Mouse (Mus musculus) Patski (cell line): ENCODE data around the gene Tut4. TPM values are rescaled to one million over a fixed set of nuclear protein-coding genes. Genes with fewer than 3 reads are reported as not detected.
A peak's percentile ranks its signal among the peaks of the same experiment; 100 is the strongest.

Experiments used
- ATAC-seq: fragments of 100-300 bp; one replicate; pipeline ENCODE4 v1.8.0; 2021
- CTCF ChIA-PET: fragments of 350-600 bp; sonication (Branson Sonifier 250); formaldehyde crosslinking; loops from one replicate; lab custom pipeline; 2022; ENCODE audit warnings: inconsistent platforms; lab: Charles Lee
- POLR2A ChIA-PET: fragments of 350-600 bp; sonication (Branson Sonifier 250); formaldehyde crosslinking; loops from one replicate; lab custom pipeline; 2022; ENCODE audit warnings: antibody characterized with exemption, inconsistent platforms; lab: Charles Lee
- DNase-seq: peaks from one replicate; pipeline ENCODE4 v3.0.0-alpha.2; 2011; ENCODE audit warnings: low read depth, low spot score
- H3K27me3 ChIP-seq: fragments of 371-371 bp; one replicate; pipeline ENCODE4 v1.5.1; 2021
- CTCF ChIP-seq: fragments of 100-300 bp; IDR thresholded peaks from one replicate; pipeline ENCODE4 v1.5.1; 2021
- in situ Hi-C: fragments of 300-500 bp; cut with MboI; formaldehyde crosslinking; loops from 3 replicates; pipeline ENCODE4 v1.11.1; 2018; ENCODE audit warnings: low pct_unique_long_range_greater_than_20kb, mixed read lengths
- polyA plus RNA-seq: library from polyadenylated mRNA; unstranded; gene quantifications from one replicate; pipeline ENCODE4 v1.2.3, GENCODE M21; 2021

The Tut4 gene
- polyA plus RNA-seq, 1 experiment from 2014 or later: 23.9 TPM

GRCm38 (mm10) chr4:108435646-108436045 is 23.6 kb upstream of the Tut4 start:
- DNase-seq (no peak), ATAC-seq (no peak)
- no peak for TF ChIP-seq CTCF
- ChIA-PET POLR2A (no interaction called here), CTCF (no interaction called here)
- in situ Hi-C loops: no loop called here
- no peaks in the 10 kb centered on the region for H3K27me3 ChIP-seq

GRCm38 (mm10) chr4:108436225-108436624 is 23.0 kb upstream of the Tut4 start:
- no peak for ATAC-seq
- POLR2A ChIA-PET: no interaction called here
- no peak for TF ChIP-seq CTCF
- in situ Hi-C loops: no loop called here
- no peaks in the 10 kb centered on the region for H3K27me3 ChIP-seq
- CTCF ChIA-PET: no interaction called here
- DNase-seq: no peak

GRCm38 (mm10) chr4:108438082-108438840 is 21.0 kb upstream of the Tut4 start:
- in situ Hi-C loops: no loop called here
- no peaks in the 10 kb centered on the region for H3K27me3 ChIP-seq
- POLR2A ChIA-PET: no interaction called here
- DNase-seq (no peak), ATAC-seq (no peak)
- no peak for TF ChIP-seq CTCF
- CTCF ChIA-PET: interaction anchor here (0.7 kb wide), 1 partner anchor 99 kb away, joined by 3 read pairs; no protein-coding TSS in a partner anchor

GRCm38 (mm10) chr4:108448091-108448490 is 11.1 kb upstream of the Tut4 start:
- no peak for ATAC-seq
- ChIA-PET POLR2A (no interaction called here), CTCF (no interaction called here)
- no peak for TF ChIP-seq CTCF
- DNase-seq: no peak
- in situ Hi-C loops: no loop called here
- H3K27me3 ChIP-seq: no peaks in the 10 kb centered on the region

- POLR2A ChIA-PET: no interaction called here
- ATAC-seq (no peak), DNase-seq (no peak)
- CTCF ChIA-PET: no interaction called here
- in situ Hi-C loops: loop anchor here (5.0 to 10.0 kb wide), 2 partner anchors 51 to 104 kb away; partner anchors contain the start of gene Gpx7
- TF ChIP-seq CTCF: no peak
- no peaks in the 10 kb centered on the region for H3K27me3 ChIP-seq
These were observed 3.2 kb upstream of the Tut4 start for GRCm38 (mm10) chr4:108456028-108456427.

- in situ Hi-C loops: loop anchor here (5.0 to 10.0 kb wide), 2 partner anchors 53 to 106 kb away; partner anchors contain the start of gene Gpx7
These were observed 955 bp upstream of the Tut4 start for GRCm38 (mm10) chr4:108458201-108458741.

GRCm38 (mm10) chr4:108460156-108460923 is 1.1 kb downstream of the Tut4 start:
- ChIA-PET CTCF (interaction anchor here (2.5 kb wide), 1 partner anchor 102 kb away, joined by 6 read pairs; no protein-coding TSS in a partner anchor), POLR2A (interaction anchor here (1.0 kb wide), 1 partner anchor 57 kb away, joined by 3 read pairs; no protein-coding TSS in a partner anchor)
- no peaks in the 10 kb centered on the region for H3K27me3 ChIP-seq
- no peak for DNase-seq
- in situ Hi-C loops: no loop called here
- peak; percentile 49 for ATAC-seq
- no peak for TF ChIP-seq CTCF

More at GRCm38 (mm10) chr4:108458201-108458741, 955 bp upstream of the Tut4 start:
- no peak for DNase-seq
- no peaks in the 10 kb centered on the region for H3K27me3 ChIP-seq
- POLR2A ChIA-PET: interaction anchor here (0.6 kb wide), 1 partner anchor 122 kb away, joined by 3 read pairs; no protein-coding TSS in a partner anchor
- no peak for TF ChIP-seq CTCF
- no peak for ATAC-seq
- CTCF ChIA-PET: interaction anchor here (1.4 to 2.5 kb wide), 2 partner anchors 100 to 119 kb away, joined by 3 to 6 read pairs; no protein-coding TSS in a partner anchor

GRCm38 (mm10) chr4:108461262-108461903 is 2.2 kb downstream of the Tut4 start:
- no peak for ATAC-seq

GRCm38 (mm10) chr4:108473586-108473985 is 14.4 kb downstream of the Tut4 start:
- no peak for ATAC-seq
- POLR2A ChIA-PET: no interaction called here
- in situ Hi-C loops: no loop called here

More at GRCm38 (mm10) chr4:108461262-108461903, 2.2 kb downstream of the Tut4 start:
- ChIA-PET POLR2A (no interaction called here), CTCF (no interaction called here)
- no peak for TF ChIP-seq CTCF
- no peak for DNase-seq
- H3K27me3 ChIP-seq: no peaks in the 10 kb centered on the region
- in situ Hi-C loops: no loop called here

GRCm38 (mm10) chr4:108482776-108483175 is 23.6 kb downstream of the Tut4 start:
- H3K27me3 ChIP-seq: no peaks in the 10 kb centered on the region
- CTCF ChIA-PET: interaction anchor here (1.2 kb wide), 1 partner anchor 147 kb away, joined by 4 read pairs; no protein-coding TSS in a partner anchor
- DNase-seq (no peak), ATAC-seq (no peak)
- no peak for TF ChIP-seq CTCF
- in situ Hi-C loops: no loop called here
- POLR2A ChIA-PET: no interaction called here

More at GRCm38 (mm10) chr4:108473586-108473985, 14.4 kb downstream of the Tut4 start:
- no peak for TF ChIP-seq CTCF
- DNase-seq: no peak
- H3K27me3 ChIP-seq: no peaks in the 10 kb centered on the region
- CTCF ChIA-PET: no interaction called here
